Mouse (Mus musculus) heart, embryonic 14.5 days (tissue): ENCODE results near the gene Rcan1. TPM values are rescaled to one million over a fixed set of nuclear protein-coding genes. Genes with fewer than 3 reads are reported as not detected.

ENCODE experiments used
- ATAC-seq: fragments of 200-750 bp; cut with Nextera tagmentation; 2 replicates; pipeline ENCODE4 v1.8.0; 2017; ENCODE audit warnings: low read depth, moderate TSS enrichment; ENCODE audit not compliant: insufficient number of reproducible peaks, insufficient read depth, low FRiP score
- H3K27ac ChIP-seq, 2 experiments: fragments of 200-500 bp in 1 of 2; fragments of 300-500 bp in 1 of 2; sonication (generic) in 1 of 2; replicated peaks in 1 of 2; 2 replicates each; pipeline ENCODE4 v1.5.1; 2012 to 2014; ENCODE audit warnings: low read depth in 2 of 2, low read length in 2 of 2, control low read depth in 1 of 2, mild to moderate bottlenecking in 1 of 2, mixed read lengths in 1 of 2; ENCODE audit not compliant: control insufficient read depth in 1 of 2, insufficient read depth in 1 of 2
- H3K27me3 ChIP-seq: fragments of 300-500 bp; sonication (generic); 2 replicates; pipeline ENCODE4 v1.6.1; 2014; ENCODE audit warnings: mild to moderate bottlenecking, low read length, control low read depth; ENCODE audit not compliant: control insufficient read depth, insufficient read depth
- H3K36me3 ChIP-seq: fragments of 300-500 bp; sonication (generic); 2 replicates; pipeline ENCODE4 v1.6.1; 2014; ENCODE audit warnings: mild to moderate bottlenecking, control low read depth, low read length, mixed read lengths; ENCODE audit not compliant: control insufficient read depth, insufficient read depth
- H3K4me1 ChIP-seq, 2 experiments: fragments of 200-500 bp in 1 of 2; fragments of 300-500 bp in 1 of 2; sonication (generic) in 1 of 2; 2 replicates each; pipeline ENCODE4 v1.6.1; 2012 to 2014; ENCODE audit warnings: low read length in 2 of 2, control low read depth in 1 of 2, mixed read lengths in 1 of 2; ENCODE audit not compliant: control insufficient read depth in 2 of 2, insufficient read depth in 2 of 2
- H3K4me2 ChIP-seq: fragments of 300-500 bp; sonication (generic); 2 replicates; pipeline ENCODE4 v1.6.1; 2014; ENCODE audit warnings: mild to moderate bottlenecking, low read length
- H3K4me3 ChIP-seq, 2 experiments: fragments of 200-500 bp in 1 of 2; fragments of 300-500 bp in 1 of 2; sonication (generic) in 1 of 2; 2 replicates each; pipeline ENCODE4 v1.5.1; 2012 to 2014; ENCODE audit warnings: low read length in 2 of 2, mild to moderate bottlenecking in 2 of 2, control low read depth in 1 of 2, low read depth in 1 of 2, moderate library complexity in 1 of 2; ENCODE audit not compliant: control insufficient read depth in 1 of 2, insufficient read depth in 1 of 2
- H3K9ac ChIP-seq: fragments of 300-500 bp; sonication (generic); 2 replicates; pipeline ENCODE4 v1.6.1; 2014; ENCODE audit warnings: mild to moderate bottlenecking, low read length
- H3K9me3 ChIP-seq: fragments of 300-500 bp; sonication (generic); 2 replicates; pipeline ENCODE4 v1.6.1; 2016; ENCODE audit warnings: low read length, control low read depth; ENCODE audit not compliant: control insufficient read depth
- WGBS: fragments of 180-500 bp; shearing (Covaris S2); extraction: QIAGEN DNeasy Blood & Tissue Kit; methylation state at CpG from one replicate; pipeline ENCODE4 v1.1.7; 2014; 5-methylcytosine and 5-hydroxymethylcytosine counted together
- polyA plus RNA-seq: library from polyadenylated mRNA; unstranded; fragments of >200 nt; fragmentation: Nextera tagmentation; extraction: Ambion mirVana; gene quantifications from 2 replicates; pipeline ENCODE4 v1.2.1, GENCODE M21; 2014

The Rcan1 gene
- polyA plus RNA-seq, 1 experiment from 2014 or later = 105 TPM

GRCm38 (mm10) chr16:92449080-92449479, 21.6 kb downstream of the Rcan1 start:
- H3K27ac ChIP-seq = no peak overlapping the region
- peaks cover 12% of the 10 kb centered on the region; the same call in 1 of the 2 replicates for H3K27me3 ChIP-seq
- WGBS = 94% methylated on average over 14 of the region's 14 CpGs
- peaks cover 24% of the 10 kb centered on the region for H3K36me3 ChIP-seq
- no peak overlapping the region for H3K9ac ChIP-seq
- H3K4me2 ChIP-seq = no peak overlapping the region
- H3K4me1 ChIP-seq = peaks cover 27 to 36% of the 10 kb centered on the region in 2 experiments
- no peak overlapping the region for H3K4me3 ChIP-seq
- no peak for ATAC-seq
- H3K9me3 ChIP-seq = no peaks in the 10 kb centered on the region

- Histone ChIP-seq H3K27ac (peak overlapping the region in 1 of 2 experiments; percentile 93; a peak in 1 of 4 replicates), H3K4me3 (no peak overlapping the region), H3K9me3 (no peaks in the 10 kb centered on the region), H3K9ac (no peak overlapping the region), H3K4me2 (no peak overlapping the region), H3K4me1 (peaks cover 41 to 46% of the 10 kb centered on the region in 2 experiments), H3K27me3 (peaks cover 12% of the 10 kb centered on the region; the same call in 1 of the 2 replicates), H3K36me3 (peaks cover 15% of the 10 kb centered on the region; the same call in 1 of the 2 replicates)
- no peak for ATAC-seq
- WGBS = 60% methylated on average over 10 of the region's 10 CpGs
Measured at GRCm38 (mm10) chr16:92445377-92445776, 25.3 kb downstream of the Rcan1 start.

DNA sequence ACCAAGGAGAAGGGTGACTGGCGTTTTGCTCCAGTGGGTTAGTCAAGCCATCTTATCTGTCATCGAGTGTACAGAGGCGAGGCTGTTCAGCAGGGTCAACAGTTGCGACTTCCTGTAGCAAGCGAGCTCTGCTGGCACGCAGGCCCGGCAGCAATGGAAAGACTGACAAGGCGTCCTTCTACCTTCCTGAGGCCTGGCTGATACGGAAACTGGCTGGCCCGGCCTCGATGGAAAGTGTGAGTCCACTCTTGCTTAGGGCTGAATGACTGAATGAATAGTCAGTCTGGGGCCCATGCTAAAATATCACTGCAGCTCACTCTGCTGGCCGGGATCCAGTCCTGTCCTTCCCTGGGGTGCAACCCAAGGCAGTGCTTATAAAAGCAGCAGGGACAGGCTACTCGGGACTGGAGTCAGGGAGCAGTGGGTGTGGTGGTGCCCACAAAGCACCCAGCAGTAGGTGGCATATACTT, 27.0 kb downstream of the Rcan1 start:
- H3K36me3 ChIP-seq = peaks cover 2% of the 10 kb centered on the region; the same call in 1 of the 2 replicates
- H3K9me3 ChIP-seq = no peaks in the 10 kb centered on the region
- H3K4me1 ChIP-seq = peaks cover 44 to 50% of the 10 kb centered on the region in 2 experiments
- H3K9ac ChIP-seq = peak overlapping the region; percentile 66
- peak overlapping the region; percentile 26 for H3K4me2 ChIP-seq
- H3K27me3 ChIP-seq = no peaks in the 10 kb centered on the region; the same call in 1 of the 2 replicates
- no peak overlapping the region for H3K4me3 ChIP-seq
- H3K27ac ChIP-seq = peak overlapping the region; percentile 93 to 95
- peak; percentile 87 for ATAC-seq
- 5% methylated on average over 13 of the region's 13 CpGs for WGBS

- Histone ChIP-seq H3K27ac (peak overlapping the region; percentile 93 to 95), H3K36me3 (no peaks in the 10 kb centered on the region), H3K9me3 (no peaks in the 10 kb centered on the region), H3K4me1 (peaks cover 44 to 50% of the 10 kb centered on the region in 2 experiments), H3K4me2 (peak overlapping the region; percentile 26), H3K4me3 (no peak overlapping the region), H3K9ac (peak overlapping the region; percentile 52), H3K27me3 (no peaks in the 10 kb centered on the region)
- WGBS = 77% methylated on average over 4 of the region's 4 CpGs
- ATAC-seq = no peak
Measured at GRCm38 (mm10) chr16:92442946-92443345, 27.7 kb downstream of the Rcan1 start.

GRCm38 (mm10) chr16:92442150-92442549, 28.5 kb downstream of the Rcan1 start:
- peak overlapping the region; percentile 52; the same call in 1 of the 2 replicates for H3K9ac ChIP-seq
- no peak overlapping the region for H3K4me3 ChIP-seq
- no peak overlapping the region; a peak in 1 of 4 replicates for H3K27ac ChIP-seq
- 91% methylated on average over 11 of the region's 11 CpGs for WGBS
- H3K9me3 ChIP-seq = no peaks in the 10 kb centered on the region
- no peaks in the 10 kb centered on the region for H3K27me3 ChIP-seq
- ATAC-seq = no peak
- no peak overlapping the region for H3K4me2 ChIP-seq
- H3K36me3 ChIP-seq = no peaks in the 10 kb centered on the region
- peaks cover 44 to 50% of the 10 kb centered on the region in 2 experiments for H3K4me1 ChIP-seq

DNA sequence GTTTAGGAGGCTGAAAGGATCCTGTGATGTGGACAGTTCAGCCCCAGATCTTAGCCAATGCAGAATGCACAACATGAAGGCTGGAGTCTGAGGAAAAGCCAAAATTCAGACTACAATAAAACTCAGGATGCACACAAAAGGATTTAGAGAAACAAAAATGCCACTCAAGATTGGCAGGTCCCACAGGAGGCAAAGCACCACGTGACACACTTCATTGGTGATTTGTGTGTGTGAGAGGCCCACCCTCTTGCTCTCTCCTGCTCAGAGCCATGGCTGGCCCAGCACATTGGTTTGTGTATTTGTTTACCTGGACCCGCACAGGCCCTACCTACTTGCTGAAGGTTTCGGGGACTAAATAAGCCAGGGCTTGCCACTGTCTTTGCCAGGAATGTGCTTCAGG, 29.5 kb downstream of the Rcan1 start:
- Histone ChIP-seq H3K27ac (no peak overlapping the region), H3K4me3 (no peak overlapping the region), H3K4me2 (no peak overlapping the region), H3K9me3 (no peaks in the 10 kb centered on the region), H3K4me1 (peaks cover 48 to 55% of the 10 kb centered on the region in 2 experiments), H3K27me3 (no peaks in the 10 kb centered on the region), H3K36me3 (no peaks in the 10 kb centered on the region), H3K9ac (0 out of 2 replicates have a peak overlapping the region, but pooled peaks have one; percentile 27)
- 75% methylated on average over 3 of the region's 3 CpGs for WGBS
- ATAC-seq = no peak

DNA sequence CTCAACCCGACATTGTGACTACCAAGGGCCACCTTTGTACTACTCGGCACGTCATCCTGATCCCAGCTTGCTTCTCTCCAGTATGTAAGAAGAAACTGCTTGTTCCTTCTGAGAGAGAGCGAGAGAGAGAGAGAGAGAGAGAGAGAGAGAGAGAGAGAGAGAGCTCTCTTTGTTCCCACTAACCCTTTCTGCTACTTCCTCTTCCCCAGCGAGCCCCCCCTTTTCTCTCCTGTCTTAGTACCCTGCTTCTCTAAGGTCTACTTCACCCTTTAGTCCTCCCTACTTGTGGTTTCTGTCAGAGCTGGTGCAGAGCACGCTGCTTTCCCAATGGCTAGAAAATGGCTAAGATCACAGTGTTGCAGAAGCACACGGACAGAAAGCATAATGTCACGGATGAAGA, 30.4 kb downstream of the Rcan1 start:
- no peak overlapping the region for H3K27ac ChIP-seq
- H3K36me3 ChIP-seq = no peaks in the 10 kb centered on the region
- H3K9ac ChIP-seq = no peak overlapping the region
- no peak for ATAC-seq
- H3K9me3 ChIP-seq = no peaks in the 10 kb centered on the region
- 75% methylated on average over 8 of the region's 8 CpGs for WGBS
- no peaks in the 10 kb centered on the region for H3K27me3 ChIP-seq
- no peak overlapping the region for H3K4me3 ChIP-seq
- H3K4me2 ChIP-seq = no peak overlapping the region
- peaks cover 54 to 59% of the 10 kb centered on the region in 2 experiments for H3K4me1 ChIP-seq

DNA sequence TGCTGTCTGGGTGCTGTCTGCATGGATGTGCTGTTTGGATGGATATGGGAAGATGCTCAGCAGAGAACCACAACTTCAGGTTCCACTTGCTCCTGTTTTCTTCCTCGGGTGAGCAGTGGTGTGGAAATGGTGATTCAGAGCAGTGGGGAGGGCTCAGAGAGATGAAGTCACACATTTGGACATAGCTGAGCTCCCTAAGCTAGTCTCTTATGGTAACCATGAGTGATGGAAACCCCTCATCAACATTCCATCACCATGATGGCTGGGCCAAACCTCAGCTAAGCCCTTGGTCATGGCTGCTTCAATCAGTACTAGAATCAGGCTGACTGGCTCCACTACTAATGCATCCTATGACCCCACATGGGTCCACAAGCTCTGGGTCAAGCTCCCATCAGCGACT, 30.9 kb downstream of the Rcan1 start:
- Histone ChIP-seq H3K9ac (no peak overlapping the region), H3K4me3 (no peak overlapping the region), H3K27me3 (no peaks in the 10 kb centered on the region), H3K27ac (no peak overlapping the region), H3K9me3 (no peaks in the 10 kb centered on the region), H3K36me3 (no peaks in the 10 kb centered on the region), H3K4me1 (peaks cover 52 to 59% of the 10 kb centered on the region in 2 experiments), H3K4me2 (no peak overlapping the region)
- no peak for ATAC-seq
- WGBS = 62% methylated on average over 2 of the region's 2 CpGs
